Mouse (Mus musculus) intestine, embryonic 14.5 days (tissue): ENCODE data around the gene Castor1. TPM values are rescaled to one million over a fixed set of nuclear protein-coding genes. Genes with fewer than 3 reads are reported as not detected.

Source experiments
- ATAC-seq: fragments of 200-750 bp; cut with Nextera tagmentation; replicated peaks from 2 replicates; pipeline ENCODE4 v1.8.0; 2017; ENCODE audit warnings: low read depth, moderate number of reproducible peaks, moderate TSS enrichment, moderate library complexity; ENCODE audit not compliant: low FRiP score, low TSS enrichment
- DNase-seq: peaks from one replicate; pipeline ENCODE4 v3.0.0-alpha.2; 2018; ENCODE audit warnings: low spot score
- H3K27ac ChIP-seq: fragments of 300-500 bp; sonication (generic); 2 replicates; pipeline ENCODE4 v1.5.1; 2014; ENCODE audit warnings: low read depth, mild to moderate bottlenecking, control low read depth
- H3K27me3 ChIP-seq: fragments of 300-500 bp; sonication (generic); replicated peaks from 2 replicates; pipeline ENCODE4 v1.6.1; 2014; ENCODE audit warnings: low read length, control low read depth; ENCODE audit not compliant: control insufficient read depth, insufficient read depth
- H3K36me3 ChIP-seq: fragments of 300-500 bp; sonication (generic); 2 replicates; pipeline ENCODE4 v1.6.1; 2014; ENCODE audit warnings: low read length, control low read depth; ENCODE audit not compliant: control insufficient read depth, insufficient read depth
- H3K4me1 ChIP-seq: fragments of 300-500 bp; sonication (generic); replicated peaks from 2 replicates; pipeline ENCODE4 v1.6.1; 2014; ENCODE audit warnings: low read length, control low read depth, mixed read lengths; ENCODE audit not compliant: control insufficient read depth, insufficient read depth
- H3K4me2 ChIP-seq: fragments of 300-500 bp; sonication (generic); 2 replicates; pipeline ENCODE4 v1.6.1; 2014; ENCODE audit warnings: low read length
- H3K4me3 ChIP-seq: fragments of 300-500 bp; sonication (generic); 2 replicates; pipeline ENCODE4 v1.5.1; 2014; ENCODE audit warnings: low read depth, low read length, control low read depth, mixed read lengths
- H3K9ac ChIP-seq: fragments of 300-500 bp; sonication (generic); 2 replicates; pipeline ENCODE4 v1.6.1; 2014; ENCODE audit warnings: mild to moderate bottlenecking, low read length
- H3K9me3 ChIP-seq: fragments of 300-500 bp; sonication (generic); 2 replicates; pipeline ENCODE4 v1.6.1; 2016; ENCODE audit warnings: low read length, control low read depth; ENCODE audit not compliant: control insufficient read depth
- WGBS: fragments of 180-500 bp; shearing (Covaris S2); extraction: QIAGEN DNeasy Blood & Tissue Kit; methylation state at CpG from one replicate; pipeline ENCODE4 v1.1.7; 2014; 5-methylcytosine and 5-hydroxymethylcytosine counted together
- polyA plus RNA-seq: library from polyadenylated mRNA; unstranded; fragments of >200 nt; fragmentation: Nextera tagmentation; extraction: Ambion mirVana; gene quantifications from 2 replicates; pipeline ENCODE4 v1.2.1, GENCODE M21; 2014

Gene Castor1
- polyA plus RNA-seq, 1 experiment from 2014 or later = 2.0 TPM

DNA sequence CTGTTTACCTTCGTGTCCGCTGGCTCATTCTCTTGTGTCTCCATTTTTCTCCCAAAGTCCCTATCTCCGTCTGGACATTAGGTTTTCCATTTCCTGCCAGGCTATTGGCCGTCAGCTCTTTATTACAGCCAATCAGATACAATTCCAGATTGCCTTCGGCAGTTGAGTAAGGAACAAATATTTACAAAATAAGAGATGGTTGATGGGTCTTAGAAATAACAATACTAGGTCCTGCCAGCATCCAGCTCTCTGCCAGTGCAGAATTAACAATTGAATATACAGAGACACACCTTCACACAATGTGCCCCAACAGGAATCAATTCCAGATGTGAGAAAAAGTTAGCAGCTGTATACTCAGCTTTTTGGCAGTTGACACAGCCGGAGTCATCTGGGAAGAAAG lies 28.1 kb downstream of the Castor1 start:
- no peak overlapping the region for H3K27ac ChIP-seq
- H3K4me2 ChIP-seq = no peak overlapping the region
- no peaks in the 10 kb centered on the region for H3K27me3 ChIP-seq
- H3K4me1 ChIP-seq = no peaks in the 10 kb centered on the region
- no peaks in the 10 kb centered on the region for H3K36me3 ChIP-seq
- H3K4me3 ChIP-seq = no peak overlapping the region
- WGBS = 54% methylated on average over 6 of the region's 6 CpGs
- H3K9me3 ChIP-seq = no peaks in the 10 kb centered on the region
- DNase-seq (no peak), ATAC-seq (no peak)
- no peak overlapping the region for H3K9ac ChIP-seq

DNA sequence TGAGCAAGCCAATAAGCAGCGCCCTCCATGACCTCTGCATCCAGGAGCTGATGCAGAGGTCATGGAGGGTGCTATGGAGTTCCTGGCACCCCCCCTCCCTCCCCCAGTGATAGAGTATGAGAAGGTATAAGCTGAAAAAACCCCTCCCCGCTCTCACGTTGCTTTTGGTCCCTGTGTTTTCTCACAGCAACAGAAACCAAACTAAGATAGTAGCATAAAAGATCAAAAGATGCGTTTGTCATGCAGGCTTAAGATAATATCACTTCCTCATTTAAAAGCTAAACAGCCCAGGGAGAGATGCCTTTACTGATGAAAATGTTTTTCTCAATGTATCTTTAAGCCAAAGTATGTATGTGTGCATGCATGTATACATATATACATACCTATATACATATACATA lies 28.6 kb downstream of the Castor1 start:
- WGBS = 67% methylated on average over 4 of the region's 4 CpGs
- Histone ChIP-seq H3K27ac (no peak overlapping the region), H3K36me3 (no peaks in the 10 kb centered on the region), H3K4me2 (no peak overlapping the region), H3K9me3 (no peaks in the 10 kb centered on the region), H3K9ac (no peak overlapping the region), H3K4me3 (no peak overlapping the region), H3K27me3 (no peaks in the 10 kb centered on the region), H3K4me1 (no peaks in the 10 kb centered on the region)
- no peak for ATAC-seq
- DNase-seq = no peak

DNA sequence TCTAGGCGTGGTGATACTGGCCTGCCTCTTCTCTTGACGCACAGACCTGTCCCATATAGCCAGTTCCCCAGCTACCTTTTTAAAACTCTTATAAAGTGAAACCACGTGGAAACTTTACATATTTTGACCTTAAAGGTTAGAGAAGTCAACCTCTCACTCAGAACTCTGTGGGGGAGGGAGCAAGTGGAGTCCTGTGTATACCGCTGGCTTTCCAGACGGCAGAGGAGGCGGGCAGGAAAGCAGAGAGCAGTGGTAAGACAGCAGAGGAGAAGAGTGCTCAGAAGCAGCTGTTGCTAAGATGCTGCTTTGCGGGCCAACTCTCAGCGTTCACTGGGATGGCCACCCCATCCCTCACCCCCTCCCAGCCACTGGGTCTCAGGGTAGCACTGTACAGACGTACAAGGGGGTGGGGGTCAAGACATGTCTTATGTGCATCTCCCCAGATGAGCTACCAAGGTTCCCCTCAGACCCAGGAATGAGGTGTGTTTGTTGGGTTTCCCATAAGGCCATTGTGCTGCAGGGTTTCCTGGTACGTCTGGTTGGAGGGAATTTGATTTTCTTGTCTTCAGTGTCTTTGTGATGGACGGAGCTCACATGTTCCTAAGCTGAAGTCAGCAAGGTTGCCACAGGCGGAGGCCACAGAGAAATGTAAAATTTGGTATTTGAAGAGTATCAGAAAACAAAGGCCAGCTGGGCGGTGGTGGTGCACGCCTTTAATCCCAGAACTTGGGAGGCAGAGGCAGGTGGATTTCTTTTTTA lies 29.4 kb downstream of the Castor1 start:
- H3K27me3 ChIP-seq = no peaks in the 10 kb centered on the region
- ATAC-seq = no peak
- no peaks in the 10 kb centered on the region for H3K4me1 ChIP-seq

DNA sequence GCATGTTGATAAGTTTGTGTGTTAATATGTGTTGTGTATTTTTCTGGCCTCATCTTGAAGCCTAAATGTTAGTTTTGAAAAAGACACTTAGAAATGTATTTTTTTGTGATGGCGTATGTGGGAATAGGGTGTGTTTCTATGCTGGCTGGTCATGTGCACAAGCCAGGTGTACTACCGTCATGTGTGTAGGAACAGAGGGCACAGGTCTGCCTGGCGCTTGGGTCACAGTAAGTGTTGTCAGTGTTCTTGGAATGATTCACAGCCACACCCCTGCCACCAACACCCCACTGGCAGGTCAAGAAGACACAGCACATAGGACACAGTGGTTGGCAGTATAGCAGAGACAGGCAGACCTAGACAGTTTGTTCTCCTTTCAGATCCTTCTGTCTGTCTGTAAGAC lies 31.1 kb downstream of the Castor1 start:
- no peak for DNase-seq
- no peaks in the 10 kb centered on the region for H3K27me3 ChIP-seq
- H3K9me3 ChIP-seq = no peaks in the 10 kb centered on the region
- H3K36me3 ChIP-seq = no peaks in the 10 kb centered on the region
- WGBS = 90% methylated on average over 3 of the region's 3 CpGs
- no peak overlapping the region for H3K9ac ChIP-seq
- H3K27ac ChIP-seq = no peak overlapping the region
- H3K4me1 ChIP-seq = no peaks in the 10 kb centered on the region
- no peak overlapping the region for H3K4me2 ChIP-seq
- H3K4me3 ChIP-seq = no peak overlapping the region
- ATAC-seq = no peak

More for the DNA sequence above, 29.4 kb downstream of the Castor1 start:
- H3K27ac ChIP-seq = no peak overlapping the region
- no peak overlapping the region for H3K9ac ChIP-seq
- no peaks in the 10 kb centered on the region for H3K36me3 ChIP-seq
- 69% methylated on average over 14 of the region's 14 CpGs for WGBS
- no peak overlapping the region for H3K4me3 ChIP-seq
- DNase-seq = no peak
- H3K9me3 ChIP-seq = no peaks in the 10 kb centered on the region
- no peak overlapping the region for H3K4me2 ChIP-seq

DNA sequence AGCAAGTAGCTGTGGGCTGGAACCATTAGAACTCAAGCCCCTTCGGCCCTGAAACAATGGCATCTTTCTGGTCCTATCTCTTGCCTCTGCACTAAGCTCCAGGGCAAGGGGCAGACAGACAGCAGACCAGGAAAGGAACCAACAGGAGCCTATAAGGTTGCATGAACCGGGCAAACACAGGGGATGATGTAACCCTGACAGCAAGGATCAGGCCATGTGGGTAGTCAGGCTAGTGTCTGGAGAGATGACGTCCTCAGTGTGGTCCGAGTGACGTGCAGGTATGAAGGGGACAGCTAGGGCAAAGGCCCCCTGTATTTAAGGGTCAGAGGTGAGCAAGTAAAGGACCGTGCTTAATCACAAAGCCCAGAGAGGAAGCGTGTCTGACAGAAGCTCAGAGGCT lies 32.3 kb downstream of the Castor1 start:
- 65% methylated on average over 7 of the region's 7 CpGs for WGBS
- H3K4me3 ChIP-seq = no peak overlapping the region
- no peaks in the 10 kb centered on the region for H3K9me3 ChIP-seq
- H3K4me1 ChIP-seq = no peaks in the 10 kb centered on the region
- DNase-seq = no peak
- no peak for ATAC-seq
- H3K27me3 ChIP-seq = no peaks in the 10 kb centered on the region
- no peak overlapping the region for H3K9ac ChIP-seq
- H3K4me2 ChIP-seq = no peak overlapping the region
- no peak overlapping the region for H3K27ac ChIP-seq
- H3K36me3 ChIP-seq = no peaks in the 10 kb centered on the region

DNA sequence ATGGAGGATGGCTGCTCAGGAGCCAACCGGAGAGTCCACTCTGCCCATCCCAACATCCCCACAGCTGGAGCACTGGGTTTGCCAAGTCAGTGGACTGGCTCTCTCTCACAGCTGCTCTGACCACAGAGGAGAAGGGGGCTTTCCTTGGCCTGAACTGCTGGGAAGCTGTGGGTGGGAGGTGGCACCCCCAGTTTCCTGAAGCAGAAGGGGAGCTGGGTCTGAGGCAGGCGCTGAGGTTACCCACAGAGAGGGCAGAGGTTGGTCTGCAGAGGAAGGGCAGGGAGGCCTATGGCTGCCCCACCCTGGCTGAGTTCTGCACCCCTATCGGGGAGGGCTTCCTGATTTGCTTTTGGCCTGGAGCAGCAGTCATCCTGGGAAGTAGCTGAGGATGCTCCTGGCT lies 33.4 kb downstream of the Castor1 start:
- 78% methylated on average over 3 of the region's 3 CpGs for WGBS

DNA sequence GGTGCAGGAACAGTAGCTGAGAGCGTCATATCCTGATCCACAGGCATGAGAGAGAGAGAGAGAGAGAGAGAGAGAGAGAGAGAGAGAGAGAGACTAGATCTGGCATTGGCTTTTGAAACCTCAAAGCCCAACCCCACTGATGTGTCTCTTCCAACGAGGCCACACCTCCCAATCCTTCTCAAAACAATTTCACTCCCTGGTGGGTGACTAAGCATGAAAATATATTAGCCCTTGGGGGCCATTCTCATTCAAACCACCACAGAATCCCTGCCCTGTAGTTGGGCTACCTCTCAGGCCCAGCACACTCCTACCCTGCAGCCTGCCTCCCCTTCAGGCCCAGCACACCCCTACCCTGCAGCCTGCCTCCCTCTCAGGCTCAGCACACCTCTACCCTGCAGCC lies 34.9 kb downstream of the Castor1 start:
- Histone ChIP-seq H3K9ac (no peak overlapping the region), H3K4me2 (no peak overlapping the region), H3K4me3 (no peak overlapping the region), H3K27me3 (no peaks in the 10 kb centered on the region), H3K4me1 (no peaks in the 10 kb centered on the region), H3K9me3 (no peaks in the 10 kb centered on the region), H3K27ac (no peak overlapping the region), H3K36me3 (no peaks in the 10 kb centered on the region)
- DNase-seq (no peak), ATAC-seq (no peak)
- WGBS = 78% methylated on average over 2 of the region's 2 CpGs

More for the DNA sequence above, 33.4 kb downstream of the Castor1 start:
- Histone ChIP-seq H3K4me3 (no peak overlapping the region), H3K4me2 (no peak overlapping the region), H3K27ac (no peak overlapping the region), H3K9ac (no peak overlapping the region), H3K4me1 (no peaks in the 10 kb centered on the region), H3K27me3 (no peaks in the 10 kb centered on the region), H3K9me3 (no peaks in the 10 kb centered on the region), H3K36me3 (no peaks in the 10 kb centered on the region)
- DNase-seq (no peak), ATAC-seq (no peak)

DNA sequence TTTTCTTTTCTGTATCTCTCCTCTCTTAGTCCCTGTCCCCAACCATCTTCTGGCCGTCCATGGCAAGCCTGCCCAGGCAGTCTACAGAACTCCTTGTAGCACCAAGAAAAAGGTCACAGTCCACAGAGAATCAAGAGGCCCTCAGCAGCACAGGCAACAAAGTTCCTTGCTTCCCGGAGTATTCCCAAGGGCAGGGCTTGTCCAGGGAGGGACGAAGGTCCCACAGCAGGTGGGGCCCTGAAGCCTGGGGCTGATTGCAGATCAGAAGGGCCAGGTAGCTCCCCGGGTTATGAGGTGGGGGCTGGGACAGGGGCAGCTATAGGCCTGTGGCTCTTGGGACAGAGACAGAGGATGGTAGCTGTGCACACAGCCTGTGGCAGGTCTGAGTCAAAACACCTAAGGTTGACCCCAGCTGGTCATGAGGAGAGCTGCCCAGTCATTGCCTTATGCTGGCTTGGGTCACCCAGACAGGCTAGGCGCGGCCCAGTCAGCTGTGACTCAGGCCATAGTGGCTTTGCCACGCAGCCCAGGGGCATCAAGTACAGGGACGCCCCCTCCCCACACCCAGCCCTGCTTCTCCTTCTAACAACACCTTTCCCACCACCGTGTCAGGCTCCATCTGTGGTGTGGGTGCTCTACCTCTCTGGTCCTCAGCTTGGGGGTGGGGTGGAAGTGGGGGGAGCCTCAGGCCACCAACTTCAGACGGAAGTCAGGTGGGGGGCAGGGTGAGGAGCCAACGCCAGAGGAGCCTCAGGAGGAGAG lies 39.0 kb downstream of the Castor1 start, which contains the start of gene Lif:
TSS of gene Lif (plus strand) at position 712 of the 762 bp plus-strand sequence.
- no peak for ATAC-seq
- no peak for DNase-seq
- H3K36me3 ChIP-seq = no peaks in the 10 kb centered on the region
- H3K4me3 ChIP-seq = no peak within 1 kb of the TSS
- no peak within 1 kb of the TSS for H3K4me2 ChIP-seq
- H3K27ac ChIP-seq = no peak within 1 kb of the TSS
- no peaks in the 10 kb centered on the region for H3K9me3 ChIP-seq
- no peak within 1 kb of the TSS for H3K9ac ChIP-seq
- WGBS = 57% methylated on average over 11 of the region's 11 CpGs
- H3K4me1 ChIP-seq = peaks cover 9% of the 10 kb centered on the region
- H3K27me3 ChIP-seq = no peaks in the 10 kb centered on the region
